Mouse (Mus musculus): ENCODE measurements around the gene Bpifb3.

The Bpifb3 gene

GRCm38 (mm10) chr2:153917930-153918329 is at the start of gene Bpifb3:
Gene Bpifb3 (plus strand): TSS chr2:153918230.
- DNase-seq, result no peak

GRCm38 (mm10) chr2:153870984-153871383 is 47.0 kb upstream of the Bpifb3 start, which contains the start of gene Sun5:
Gene Sun5 (minus strand): TSS chr2:153871084.
- DNase-seq, result no peak

- DNase-seq, result no peak
Observed at GRCm38 (mm10) chr2:153874745-153875144, 43.3 kb upstream of the Bpifb3 start, which contains the start of gene Bpifb2. Gene Bpifb2 (plus strand): TSS chr2:153875045.

GRCm38 (mm10) chr2:153899111-153899510 is 18.9 kb upstream of the Bpifb3 start:
- DNase-seq, result no peak

GRCm38 (mm10) chr2:153900088-153900487 is 17.9 kb upstream of the Bpifb3 start, which contains the start of gene Bpifb6:
Gene Bpifb6 (plus strand): TSS chr2:153900388.
- DNase-seq, result no peak

- no peak for DNase-seq
Observed at GRCm38 (mm10) chr2:153902726-153903125, 15.3 kb upstream of the Bpifb3 start.

- no peak for DNase-seq
Observed at GRCm38 (mm10) chr2:153906626-153907025, 11.4 kb upstream of the Bpifb3 start.

- no peak for DNase-seq
Observed at GRCm38 (mm10) chr2:153914151-153914550, 3.9 kb upstream of the Bpifb3 start.

- no peak for DNase-seq
Observed at GRCm38 (mm10) chr2:153921246-153921645, 3.2 kb downstream of the Bpifb3 start.

- DNase-seq, result no peak
Observed at GRCm38 (mm10) chr2:153929871-153930413, 11.9 kb downstream of the Bpifb3 start.

- no peak for DNase-seq
Observed at GRCm38 (mm10) chr2:153931125-153931524, 13.1 kb downstream of the Bpifb3 start.

- no peak for DNase-seq
Observed at GRCm38 (mm10) chr2:153933311-153933710, 15.3 kb downstream of the Bpifb3 start.

- DNase-seq, result no peak
Observed at GRCm38 (mm10) chr2:153935348-153935747, 17.3 kb downstream of the Bpifb3 start.

- DNase-seq, result no peak
Observed at GRCm38 (mm10) chr2:153937843-153938242, 19.8 kb downstream of the Bpifb3 start, which contains the start of gene Bpifb4. Gene Bpifb4 (plus strand): TSS chr2:153938212.

GRCm38 (mm10) chr2:153943537-153943936 is 25.5 kb downstream of the Bpifb3 start:
- DNase-seq, result peak in 1 of 2 experiments; percentile 8

GRCm38 (mm10) chr2:153944567-153944966 is 26.5 kb downstream of the Bpifb3 start:
- no peak for DNase-seq

GRCm38 (mm10) chr2:153952897-153953296 is 34.9 kb downstream of the Bpifb3 start:
- no peak for DNase-seq

- DNase-seq, result peak in 1 of 2 experiments; percentile 31
Observed at GRCm38 (mm10) chr2:153953836-153954235, 35.8 kb downstream of the Bpifb3 start.

- no peak for DNase-seq
Observed at GRCm38 (mm10) chr2:153962821-153963331, 44.8 kb downstream of the Bpifb3 start.

GRCm38 (mm10) chr2:153963334-153963733 is 45.3 kb downstream of the Bpifb3 start:
- no peak for DNase-seq

GRCm38 (mm10) chr2:153970221-153970620 is 52.2 kb downstream of the Bpifb3 start:
- DNase-seq, result no peak

GRCm38 (mm10) chr2:153974582-153974981 is 56.6 kb downstream of the Bpifb3 start, which contains the start of gene Bpifa6:
Gene Bpifa6 (plus strand): TSS chr2:153974945.
- no peak for DNase-seq
